Mouse (Mus musculus): ENCODE measurements at regions not wholly inside any gene's neighbourhood (a gene's known extent, or its start where the extent isn't known, plus 50 kb on each side); places are given as distances from the start of the nearest gene placed in this dataset.
"Not testable (repeated sequence)": the region's sequence is repeated elsewhere in the genome, so short reads cannot be mapped to it uniquely, and the experiment has no call there.

DNA sequence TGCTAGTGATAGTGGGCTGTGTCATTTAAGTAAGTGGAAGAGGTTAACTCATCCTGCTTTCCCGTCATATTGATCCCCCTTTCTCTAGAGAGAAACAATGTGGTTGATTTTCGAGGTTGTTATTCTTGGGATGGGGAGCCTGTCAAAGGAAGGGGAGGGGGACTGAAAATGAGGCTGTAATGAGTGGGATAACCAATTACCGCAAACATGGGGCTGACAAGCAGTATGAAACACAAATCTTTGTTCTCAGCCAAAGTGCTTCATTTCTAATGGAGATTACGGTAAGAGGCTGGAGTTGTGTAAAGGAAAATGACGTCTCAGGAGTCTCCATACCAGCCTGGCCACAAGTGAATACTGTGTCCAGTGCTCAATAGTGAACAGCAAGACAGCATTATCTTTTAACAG is 301.9 kb upstream of the Nr5a2 start:
- in situ Hi-C loops (cut with MboI; ENCODE audit: low sequenced_read_pairs) = no loop called here

DNA sequence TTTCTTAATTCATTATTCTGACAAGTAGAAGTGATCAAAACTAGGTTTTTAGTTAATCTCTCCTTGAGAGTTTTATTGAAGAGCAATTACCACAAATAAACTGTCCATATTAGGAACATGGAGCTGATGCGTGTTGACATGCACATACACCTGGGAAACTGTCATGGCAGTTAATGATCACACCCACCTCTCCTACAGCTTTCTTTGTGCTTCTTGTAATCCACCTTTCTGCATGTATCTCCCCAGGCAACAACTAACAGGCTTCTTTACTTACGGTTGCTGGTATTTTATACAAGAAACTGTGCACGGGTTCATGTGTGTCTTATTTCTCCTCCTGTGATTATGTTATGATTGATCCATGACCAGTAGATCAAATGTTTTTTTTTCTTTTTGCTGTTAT is 296.0 kb upstream of the Nr5a2 start:
- in situ Hi-C loops (cut with MboI; ENCODE audit: low sequenced_read_pairs) = no loop called here

DNA sequence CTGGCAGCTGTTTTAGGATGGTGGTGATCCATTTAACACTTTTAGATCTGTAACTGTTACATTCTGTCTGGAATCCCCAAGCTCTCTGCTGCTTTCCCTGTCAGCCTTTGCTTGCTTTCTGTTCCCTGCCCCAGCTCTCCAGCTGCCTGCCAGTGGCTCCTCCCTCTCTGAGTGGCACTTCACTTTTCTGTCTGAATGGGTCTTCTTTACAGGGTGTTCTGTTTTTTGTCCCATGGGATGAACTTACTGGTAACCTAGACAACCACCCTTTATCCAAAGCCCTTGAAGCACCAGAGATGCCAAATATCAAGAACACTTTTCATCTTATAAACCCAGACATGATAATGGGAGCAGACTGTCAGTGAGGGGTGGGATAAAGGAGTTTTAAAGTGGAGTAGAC is 294.8 kb upstream of the Nr5a2 start:
- in situ Hi-C loops (cut with MboI; ENCODE audit: low sequenced_read_pairs) = no loop called here

DNA sequence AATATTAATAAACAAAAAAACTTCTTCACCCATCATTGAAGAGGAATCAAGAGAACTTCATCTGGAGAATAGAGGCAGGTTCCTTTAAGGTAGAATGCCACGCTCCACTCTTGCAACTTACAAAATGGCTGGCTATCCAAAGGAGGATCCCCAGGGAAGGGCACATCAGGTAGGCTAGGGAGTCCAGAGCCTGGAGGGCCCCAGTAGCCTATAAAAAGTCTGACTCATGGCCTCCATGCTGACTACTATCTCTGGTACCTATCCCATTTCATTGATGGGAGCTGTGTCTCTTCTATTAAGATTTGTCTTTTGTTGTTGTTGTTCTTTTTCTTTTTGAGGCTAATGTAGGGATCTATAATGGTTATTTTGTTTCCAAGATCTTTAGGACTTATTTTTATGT is 294.4 kb upstream of the Nr5a2 start:
- in situ Hi-C loops (cut with MboI; ENCODE audit: low sequenced_read_pairs) = no loop called here

DNA sequence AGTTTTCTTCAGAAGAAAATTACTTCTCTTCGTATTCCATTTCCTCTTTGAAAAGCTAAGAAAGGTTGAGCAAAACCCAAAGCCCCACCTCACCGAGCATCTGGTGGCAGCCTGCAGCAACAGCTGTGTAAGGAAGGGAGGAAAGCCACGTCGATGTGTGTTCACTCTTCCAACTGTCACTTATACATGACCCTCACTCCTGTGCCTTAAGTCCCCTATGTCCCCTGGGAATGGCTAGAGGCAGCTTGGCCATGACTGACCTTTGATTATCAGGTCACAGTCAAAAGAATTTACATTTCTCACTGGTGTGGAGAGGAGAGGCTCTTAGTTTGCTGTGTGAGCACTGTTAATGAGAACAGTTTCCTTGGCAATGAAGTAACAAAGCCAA is 266.8 kb upstream of the Nr5a2 start:
- in situ Hi-C loops (cut with MboI; ENCODE audit: low sequenced_read_pairs) = no loop called here

DNA sequence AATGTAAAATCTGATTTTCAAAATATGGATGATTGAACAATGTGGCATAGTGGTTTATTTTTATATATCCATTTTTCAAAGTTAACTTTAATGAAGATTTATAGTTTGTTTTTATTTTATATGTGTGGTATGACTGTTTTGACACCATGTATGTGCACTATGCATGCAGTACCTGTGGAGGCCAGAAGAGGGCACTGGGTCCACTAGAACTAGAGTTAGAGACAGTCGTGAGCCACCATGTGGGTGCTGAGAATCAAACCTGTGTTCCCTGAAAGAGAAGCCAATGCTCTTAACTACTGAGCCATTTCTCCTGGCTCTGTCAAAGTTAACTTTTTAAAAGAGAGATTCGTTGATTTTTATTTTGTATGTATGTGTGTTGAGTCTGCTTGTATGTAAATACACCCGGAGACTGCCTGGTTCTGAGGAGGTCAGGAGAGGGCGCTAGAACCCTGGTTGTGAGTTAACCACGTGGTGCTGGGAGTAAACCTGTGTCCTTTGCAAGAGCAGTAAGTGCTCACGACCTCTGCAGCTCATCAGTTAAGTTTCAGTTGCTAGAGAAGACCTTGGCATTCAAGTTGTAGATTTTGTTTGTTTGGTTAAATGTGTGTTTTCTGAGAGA is 266.3 kb upstream of the Nr5a2 start:
- in situ Hi-C loops (cut with MboI; ENCODE audit: low sequenced_read_pairs) = no loop called here

DNA sequence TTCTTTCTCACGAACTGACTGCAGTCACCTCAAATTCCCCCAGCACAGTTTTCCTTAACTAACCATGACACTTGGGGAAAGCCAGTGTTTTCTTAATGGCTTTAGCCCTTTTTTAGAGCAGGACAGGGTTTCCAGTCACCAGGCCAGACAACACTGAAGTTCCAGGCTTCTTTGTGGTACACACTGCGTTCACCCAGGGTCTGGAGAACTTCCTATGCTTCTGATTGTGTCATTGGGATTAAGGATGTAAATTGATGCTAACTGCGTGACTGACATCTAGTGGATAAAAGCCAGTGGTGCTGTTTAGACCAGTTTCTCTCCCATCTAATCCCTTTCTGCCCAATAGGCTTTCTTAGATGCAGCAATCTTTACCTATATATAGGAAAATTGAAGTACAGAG is 265.2 kb upstream of the Nr5a2 start:
- in situ Hi-C loops (cut with MboI; ENCODE audit: low sequenced_read_pairs) = no loop called here

DNA sequence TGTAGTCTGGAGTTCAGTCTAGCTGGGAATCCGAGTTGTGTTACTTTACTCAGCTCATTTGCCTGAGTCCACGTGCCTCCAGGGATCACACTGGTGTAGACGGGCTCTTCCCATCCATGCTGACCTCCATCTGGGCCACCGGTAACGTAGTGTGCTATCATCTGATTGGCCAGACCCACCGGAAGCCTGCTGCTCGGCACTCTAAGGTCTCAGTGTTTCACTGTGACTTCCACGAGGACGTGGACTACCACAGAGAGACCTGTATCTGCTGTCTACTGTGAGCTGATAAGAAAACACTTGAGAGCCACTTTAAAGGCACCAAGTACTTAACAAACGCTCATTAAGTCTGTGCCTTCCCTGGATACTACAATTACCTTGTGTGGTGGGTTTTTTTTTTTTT is 262.8 kb upstream of the Nr5a2 start:
- in situ Hi-C loops (cut with MboI; ENCODE audit: low sequenced_read_pairs) = no loop called here

DNA sequence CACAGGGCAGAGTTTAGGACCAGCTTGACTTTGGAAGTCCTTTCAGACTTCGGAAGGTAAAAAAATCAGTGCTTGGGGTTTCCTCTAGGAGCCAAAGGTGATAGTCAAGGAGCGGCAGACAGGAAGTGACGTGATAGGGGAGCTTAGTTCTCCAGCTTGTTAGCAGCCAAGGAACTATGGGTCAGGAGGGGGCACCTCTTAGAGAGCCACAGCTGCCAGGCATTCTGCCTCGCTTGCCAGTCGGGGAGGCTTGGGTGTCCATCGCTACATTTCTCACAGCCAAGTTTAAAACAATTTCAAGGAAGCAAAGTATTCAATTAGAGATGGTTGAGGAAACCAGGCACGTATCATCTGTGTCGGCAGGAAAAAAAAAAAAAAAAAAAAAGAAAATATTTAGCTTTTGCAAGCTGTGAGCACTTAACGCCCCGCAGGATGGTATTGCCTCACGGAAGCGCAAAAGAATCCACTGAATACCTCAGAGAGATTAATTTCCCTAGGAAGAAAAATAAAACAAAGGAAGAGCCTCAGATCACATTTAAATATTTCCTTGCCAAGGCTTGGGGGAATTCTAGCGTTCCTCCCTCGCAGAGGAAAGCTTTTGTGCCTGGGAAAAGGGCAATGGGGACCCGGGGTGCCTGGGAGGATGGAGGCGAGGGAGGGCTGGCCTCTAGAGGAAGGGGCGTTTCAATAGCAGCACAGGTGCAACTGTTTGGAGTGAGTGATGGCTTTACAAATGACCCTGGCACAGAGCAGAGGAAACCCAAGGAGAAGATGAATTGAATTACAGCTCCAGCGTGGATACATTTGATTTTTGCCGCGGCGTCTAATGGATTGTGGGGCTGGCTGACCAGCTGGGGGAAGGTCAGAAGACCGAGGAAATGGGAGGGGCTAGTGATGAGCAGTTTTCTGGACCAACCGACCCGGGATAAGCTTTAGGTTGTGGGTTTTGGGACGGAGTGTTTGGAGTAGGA is 261.1 kb upstream of the Nr5a2 start:
- in situ Hi-C loops (cut with MboI; ENCODE audit: low sequenced_read_pairs) = no loop called here

DNA sequence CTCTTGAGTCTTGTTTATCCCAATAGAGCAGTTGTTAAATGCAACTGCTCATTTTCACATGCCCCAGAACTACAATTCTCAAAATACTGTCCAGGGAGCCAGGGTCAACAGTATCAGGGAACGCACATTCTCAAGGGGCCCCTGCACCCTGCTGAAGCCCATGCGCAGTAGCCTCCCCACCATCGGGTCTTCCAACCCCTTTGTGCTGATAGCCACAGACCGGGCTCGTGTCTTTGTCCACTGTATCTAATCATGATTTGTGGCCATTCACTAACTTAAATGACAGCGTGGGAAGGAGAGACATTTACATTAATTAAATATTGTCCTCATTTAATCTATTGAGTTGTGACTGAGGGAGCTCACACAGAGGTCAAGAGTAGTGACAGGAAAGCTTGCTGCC is 260.0 kb upstream of the Nr5a2 start:
- in situ Hi-C loops (cut with MboI; ENCODE audit: low sequenced_read_pairs) = no loop called here

DNA sequence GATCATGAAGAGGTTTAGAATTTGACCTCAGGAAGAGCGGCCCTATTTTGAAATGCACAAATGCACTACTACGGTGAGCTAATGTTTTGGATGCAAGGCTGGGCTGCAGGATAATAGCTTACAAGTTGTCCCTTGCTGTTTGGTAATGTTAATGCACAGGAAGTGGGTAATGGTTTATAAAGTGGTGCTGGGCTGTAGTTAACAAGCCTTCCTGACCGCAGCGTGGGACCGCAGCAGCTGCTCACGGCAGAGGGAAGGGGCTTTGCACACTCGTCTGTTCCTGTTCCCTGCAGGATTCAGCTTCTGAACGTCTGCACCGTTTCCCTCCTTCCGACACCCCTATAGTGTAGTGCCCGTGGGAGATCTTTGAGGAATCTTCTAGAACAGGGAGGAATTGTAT is 258.4 kb upstream of the Nr5a2 start:
- in situ Hi-C loops (cut with MboI; ENCODE audit: low sequenced_read_pairs) = no loop called here

DNA sequence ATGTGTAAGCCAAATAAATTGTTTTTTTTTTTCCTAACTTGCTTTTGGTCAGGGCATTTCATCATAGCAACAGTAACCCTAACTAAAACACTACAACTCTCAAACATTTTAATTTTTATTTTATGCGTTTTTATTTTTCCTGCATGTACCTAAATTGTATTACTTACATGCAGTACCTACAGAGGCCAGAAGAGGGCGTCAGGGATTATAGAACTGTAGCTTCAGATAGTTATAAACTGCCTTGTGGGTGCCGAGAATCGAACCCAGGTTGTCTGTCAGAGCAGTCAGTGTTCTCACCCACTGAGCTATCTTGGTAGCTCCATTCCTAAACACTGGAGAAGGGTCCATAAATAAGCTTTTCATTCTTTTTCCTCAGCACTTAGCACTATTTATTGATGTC is 257.8 kb upstream of the Nr5a2 start:
- in situ Hi-C loops (cut with MboI; ENCODE audit: low sequenced_read_pairs) = no loop called here

DNA sequence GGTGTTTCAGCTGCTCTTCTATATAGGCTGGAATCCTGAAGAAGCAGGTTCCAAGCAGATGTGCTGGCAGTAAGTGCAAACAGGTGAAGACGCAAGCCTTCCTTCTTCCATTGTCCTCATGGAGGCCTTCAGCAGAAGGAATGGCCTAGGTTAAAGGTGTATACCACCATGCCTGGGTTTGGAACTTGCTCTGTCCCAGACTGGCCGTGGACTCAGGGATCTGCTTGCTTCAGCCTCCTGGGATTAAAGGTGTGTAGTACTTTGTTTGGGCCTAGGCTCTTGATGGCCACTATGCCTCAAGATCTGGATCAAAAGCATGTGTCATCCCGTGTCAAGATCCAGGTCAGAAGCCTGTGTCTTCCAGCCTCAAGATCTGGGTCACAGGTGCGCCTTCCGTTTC is 257.0 kb upstream of the Nr5a2 start:
- in situ Hi-C loops (cut with MboI; ENCODE audit: low sequenced_read_pairs) = no loop called here

DNA sequence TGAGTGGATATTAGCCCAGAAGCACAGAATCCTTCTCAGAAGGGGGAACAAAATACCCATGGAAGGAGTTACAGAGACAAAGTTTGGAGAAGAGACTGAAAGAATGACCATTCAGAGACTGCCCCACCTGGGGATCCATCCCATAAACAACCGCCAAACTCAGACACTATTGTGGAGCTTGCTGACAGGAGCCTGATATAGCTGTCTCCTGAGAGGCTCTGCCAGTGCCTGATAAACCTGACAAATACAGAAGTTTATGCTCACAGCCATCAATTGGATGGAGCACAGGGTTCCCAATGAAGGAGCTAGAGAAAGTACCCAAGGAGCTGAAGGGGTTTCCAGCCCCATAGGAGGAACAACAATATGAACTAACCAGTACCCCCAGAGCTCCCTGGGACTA is 254.1 kb upstream of the Nr5a2 start:
- in situ Hi-C loops (cut with MboI; ENCODE audit: low sequenced_read_pairs) = not testable (repeated sequence)

DNA sequence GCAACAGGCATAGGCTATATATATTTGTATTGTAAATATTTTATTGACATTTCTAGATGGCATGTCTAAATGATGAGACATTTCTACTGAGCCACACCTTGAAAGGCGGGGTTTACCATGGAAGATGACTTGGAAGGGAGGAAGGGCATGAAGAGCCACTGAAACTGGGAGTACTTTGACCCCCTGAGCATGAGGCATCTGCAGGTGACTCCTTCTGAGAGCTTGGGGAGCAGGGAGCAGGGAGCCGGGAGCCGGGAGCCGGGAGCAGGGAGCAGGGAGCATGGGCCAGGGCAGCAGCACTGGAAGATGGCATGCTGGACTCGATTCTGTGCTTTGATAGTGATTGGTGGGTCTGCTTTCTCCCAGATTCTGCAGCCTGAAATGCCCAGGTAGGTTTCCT is 253.5 kb upstream of the Nr5a2 start:
- in situ Hi-C loops (cut with MboI; ENCODE audit: low sequenced_read_pairs) = no loop called here

DNA sequence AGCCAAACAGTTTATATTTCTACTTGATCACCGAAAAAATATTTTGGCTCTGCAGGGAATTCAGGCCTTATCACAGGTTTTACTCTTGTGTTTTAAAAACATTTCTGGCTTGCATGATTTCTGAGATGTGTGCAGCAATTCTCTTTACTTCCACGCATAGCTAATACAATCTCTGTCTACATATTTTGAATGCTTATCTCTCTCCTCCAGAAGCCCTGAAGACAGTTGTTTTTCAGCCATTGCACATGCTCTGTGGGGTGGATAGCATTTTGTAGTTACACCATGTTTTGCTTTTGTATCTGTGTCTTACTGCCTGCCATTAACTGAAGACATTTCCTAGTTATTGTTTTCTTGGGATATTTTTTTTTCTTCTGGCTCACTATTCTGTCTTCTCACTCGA is 252.6 kb upstream of the Nr5a2 start:
- in situ Hi-C loops (cut with MboI; ENCODE audit: low sequenced_read_pairs) = no loop called here

DNA sequence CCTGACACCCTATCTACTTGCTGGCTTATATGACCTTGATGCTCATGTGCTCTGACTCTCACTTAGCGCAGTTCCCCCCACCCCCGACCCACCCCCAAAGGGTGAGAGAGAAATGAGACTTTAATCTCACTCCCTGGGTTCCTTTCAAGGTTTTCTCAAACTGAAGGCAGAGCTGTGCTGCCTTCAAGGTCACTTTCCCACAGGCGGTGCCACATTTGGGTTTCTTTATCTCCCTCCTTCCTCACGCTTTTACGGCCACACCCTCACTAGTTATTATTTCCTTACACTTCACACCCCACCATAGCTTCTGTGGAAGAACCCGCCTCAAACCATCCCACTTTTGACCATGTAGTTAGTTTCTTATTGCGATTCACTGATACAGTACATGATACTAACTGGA is 244.1 kb upstream of the Nr5a2 start:
- in situ Hi-C loops (cut with MboI; ENCODE audit: low sequenced_read_pairs) = no loop called here

DNA sequence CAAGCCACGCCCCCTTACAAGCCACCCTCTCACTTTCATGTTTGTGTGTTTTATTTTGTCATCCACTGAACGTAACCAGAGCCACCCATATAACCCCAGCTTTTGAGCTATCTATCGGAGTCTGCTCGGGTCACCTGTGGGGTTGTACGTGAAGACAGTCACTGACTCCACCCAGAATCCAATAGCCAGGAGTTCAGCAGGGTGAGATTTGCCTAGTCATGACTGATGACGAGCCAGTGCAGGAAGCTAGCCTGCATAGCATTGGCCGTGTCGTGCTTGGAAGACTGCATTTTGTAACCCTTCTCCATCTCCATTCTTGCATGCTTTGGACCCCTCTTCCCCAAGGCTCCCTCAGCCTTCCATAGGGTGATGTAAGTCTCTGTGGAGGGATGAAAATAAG is 243.3 kb upstream of the Nr5a2 start:
- in situ Hi-C loops (cut with MboI; ENCODE audit: low sequenced_read_pairs) = no loop called here

DNA sequence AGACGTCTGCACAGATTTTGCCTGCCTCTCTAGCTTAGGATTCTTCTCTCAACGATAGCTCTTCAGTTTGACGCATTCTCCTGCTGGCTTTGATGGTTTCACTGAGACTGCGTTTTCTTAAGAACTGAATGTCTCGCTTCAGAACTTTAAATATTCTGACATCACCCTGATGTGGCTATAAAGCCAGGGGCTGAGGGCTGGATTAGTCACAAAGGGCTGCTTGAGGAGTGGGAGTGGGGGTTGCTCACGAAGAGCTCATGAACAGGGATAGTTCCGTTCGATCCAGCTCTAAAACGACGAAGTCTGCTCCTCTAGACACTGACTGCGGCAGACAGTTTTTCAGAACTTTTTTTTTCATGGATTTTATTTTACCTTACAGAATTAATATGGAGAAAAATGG is 240.7 kb upstream of the Nr5a2 start:
- in situ Hi-C loops (cut with MboI; ENCODE audit: low sequenced_read_pairs) = no loop called here

DNA sequence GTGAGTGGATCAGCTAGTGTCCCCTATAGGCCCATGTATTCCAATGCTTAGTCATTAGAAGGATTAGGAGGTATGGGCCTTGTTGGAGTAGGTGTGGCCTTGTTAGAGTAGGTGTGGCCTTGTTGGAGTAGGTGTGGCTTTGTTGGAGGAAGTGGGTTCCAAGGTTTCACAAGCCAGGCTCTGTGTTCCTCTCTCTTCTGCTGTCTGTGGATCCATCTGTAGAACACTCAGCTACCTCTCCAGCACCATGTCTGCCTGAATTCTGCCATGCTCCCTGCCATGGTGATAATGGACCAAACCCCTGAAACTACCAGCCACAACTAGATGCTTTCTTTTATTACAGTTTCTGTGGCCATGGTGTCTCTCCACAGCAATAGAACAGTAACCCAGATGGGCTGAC is 235.7 kb upstream of the Nr5a2 start:
- in situ Hi-C loops (cut with MboI; ENCODE audit: low sequenced_read_pairs) = no loop called here

DNA sequence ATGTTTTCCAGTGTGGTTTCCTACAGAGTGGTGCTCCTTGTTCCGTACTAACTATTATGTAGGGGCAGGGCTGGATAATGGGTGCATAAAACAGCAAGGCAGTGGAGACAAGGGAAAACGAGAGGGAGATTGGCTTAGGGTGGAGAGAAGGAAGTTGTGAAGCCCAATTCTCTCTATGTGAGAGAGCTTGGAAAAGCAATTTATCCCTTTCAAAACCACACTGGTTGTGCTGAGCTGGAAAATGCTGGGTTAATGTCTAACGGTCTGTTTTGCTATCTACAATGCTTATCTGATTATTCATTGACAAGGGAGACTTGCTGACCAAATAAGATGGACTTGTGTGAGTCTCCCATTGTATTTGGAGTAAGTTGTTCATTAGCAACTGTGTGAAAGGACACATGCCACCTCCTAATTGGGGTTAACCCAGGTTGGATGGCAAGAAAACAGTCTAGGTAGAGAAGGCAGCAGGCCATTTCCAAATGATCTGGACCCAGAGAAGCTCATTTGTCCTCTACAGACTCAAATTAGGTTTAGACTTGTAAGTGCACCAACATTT is 234.9 kb upstream of the Nr5a2 start:
- in situ Hi-C loops (cut with MboI; ENCODE audit: low sequenced_read_pairs) = no loop called here

DNA sequence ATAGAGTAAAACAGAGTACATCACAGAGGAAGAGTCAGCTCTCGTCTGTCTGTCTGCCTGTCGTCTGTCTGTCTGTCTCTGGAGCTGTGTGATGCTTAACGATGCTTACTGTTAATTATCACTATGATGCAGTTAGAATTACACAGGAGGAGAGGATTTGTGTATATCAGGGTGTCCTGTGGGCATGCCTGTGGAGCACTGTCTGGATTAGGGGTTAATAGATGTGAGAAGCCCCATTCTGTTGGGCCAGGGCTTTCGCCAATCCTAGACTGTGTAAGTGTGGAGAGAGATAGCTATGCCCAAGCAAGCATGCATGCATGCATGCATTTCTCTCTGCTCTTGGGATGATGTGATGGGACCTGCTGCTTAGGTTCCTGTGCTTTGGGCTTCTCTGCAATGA is 218.0 kb upstream of the Nr5a2 start:
- in situ Hi-C loops (cut with MboI; ENCODE audit: low sequenced_read_pairs) = no loop called here

Data from CH12F3 (cell line).